Mouse (Mus musculus): ENCODE data around the gene Begain. TPM values are rescaled to one million over a fixed set of nuclear protein-coding genes. Genes with fewer than 3 reads are reported as not detected.

Begain gene
- total RNA-seq, 1 experiment from 2014 or later = not detected

GRCm38 (mm10) chr12:108984471-108984870 lies 83.5 kb downstream of the Begain start:
- ATAC-seq (replicated peaks; ENCODE audit: low read depth, poor library complexity, severe bottlenecking) = no peak

GRCm38 (mm10) chr12:108983496-108983895 lies 84.5 kb downstream of the Begain start:
- ATAC-seq (replicated peaks; ENCODE audit: low read depth, poor library complexity, severe bottlenecking) = peak; percentile 69

GRCm38 (mm10) chr12:108982684-108982960 lies 85.4 kb downstream of the Begain start:
- ATAC-seq (replicated peaks; ENCODE audit: low read depth, poor library complexity, severe bottlenecking) = no peak

Other genes with a start within 250 kb of the Begain start
- 0.78 TPM in 1 of 2 replicates, not detected in the other for gene Slc25a29, start 232.3 kb downstream of the Begain start, total RNA-seq (2017)
- 8.3 and 10.4 TPM in 2 replicates for gene Slc25a47, start 232.2 kb downstream of the Begain start, total RNA-seq (2017)
- 0.82 and 13.5 TPM in 2 replicates for gene Wdr25, start 174.6 kb downstream of the Begain start, total RNA-seq (2017)
- gene Wars, start 174.0 kb downstream of the Begain start, total RNA-seq (2017) = 40.2 and 48.6 TPM in 2 replicates